Mouse (Mus musculus): ENCODE measurements around the gene Rpl36a-ps1. TPM values are rescaled to one million over a fixed set of nuclear protein-coding genes. Genes with fewer than 3 reads are reported as not detected.
"Not testable (repeated sequence)": the region's sequence is repeated elsewhere in the genome, so short reads cannot be mapped to it uniquely, and the experiment has no call there.

Rpl36a-ps1 gene
- 22.7 and 48.2 TPM in 2 replicates for polyA plus RNA-seq (2011; ENCODE audit: insufficient read depth, insufficient read length, low read depth, missing spikeins)

DNA sequence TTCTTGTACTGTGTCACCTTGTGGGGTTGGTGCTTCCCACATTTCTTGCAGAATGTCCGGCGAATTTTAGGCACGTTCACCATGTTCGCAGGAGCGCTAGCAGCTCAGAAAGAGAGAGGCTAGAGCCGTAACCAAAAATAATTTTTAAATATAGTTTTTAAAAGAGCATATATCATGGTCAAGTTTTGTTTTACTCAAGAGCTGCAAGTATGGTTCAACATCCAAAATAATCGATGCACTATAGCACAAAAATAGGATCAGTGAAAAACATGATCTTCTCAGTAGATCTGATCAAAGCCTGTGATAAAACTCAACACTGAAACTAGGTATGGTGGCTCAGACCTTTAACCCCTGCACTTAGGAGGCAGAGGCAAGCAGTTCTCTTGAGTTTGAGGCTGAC lies at the start of gene Rpl36a-ps1:
Gene Rpl36a-ps1, minus strand, starts transcription at position 101 of the 400 bp plus-strand sequence.
- Histone ChIP-seq H3K27ac (ENCODE audit: insufficient read depth, low read length) (no peak within 1 kb of the TSS), H3K36me3 (ENCODE audit: control insufficient read depth, insufficient read depth, low read length, poor library complexity, severe bottlenecking) (no peaks in the 10 kb centered on the region), H3K27me3 (ENCODE audit: control insufficient read depth, insufficient read depth, low read length, poor library complexity, severe bottlenecking) (no peaks in the 10 kb centered on the region), H3K9ac (ENCODE audit: low read depth, poor library complexity, severe bottlenecking) (no peak within 1 kb of the TSS), H3K4me3 (ENCODE audit: low read depth, low read length) (no peak within 1 kb of the TSS), H3K4me1 (ENCODE audit: control insufficient read depth, insufficient read depth, low read length) (no peaks in the 10 kb centered on the region), H3K9me3 (replicated peaks; ENCODE audit: control insufficient read depth, insufficient read depth, low read length, poor library complexity, severe bottlenecking) (no peaks in the 10 kb centered on the region)
- no peak for TF ChIP-seq EP300 (IDR thresholded peaks at IDR 0.05; ENCODE audit: insufficient read depth, low read depth, low read length)
- TF ChIP-seq CTCF (IDR thresholded peaks at IDR 0.05; ENCODE audit: low read depth, low read length): no peak
- TF ChIP-seq POLR2A (IDR thresholded peaks at IDR 0.05; ENCODE audit: insufficient read depth, low read length): no peak

DNA sequence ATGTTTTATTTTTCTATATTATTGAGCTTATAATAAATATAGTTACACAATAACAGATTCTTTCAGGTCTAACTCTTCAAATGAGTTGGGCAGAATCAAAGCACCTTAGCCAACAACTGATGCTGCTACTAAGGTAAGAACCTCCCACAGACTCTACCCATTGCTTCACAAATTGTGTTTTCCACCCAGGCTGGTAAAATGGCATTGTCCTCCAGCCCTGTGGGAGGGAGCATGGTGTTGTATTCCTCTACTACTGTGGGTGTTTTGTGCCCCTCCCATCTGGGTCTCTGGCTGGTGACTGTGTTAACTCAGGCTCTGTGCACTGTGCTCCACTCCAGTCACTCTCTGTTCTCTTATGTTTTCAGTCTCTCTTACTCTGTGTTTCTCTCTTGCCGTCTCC lies 49.4 kb upstream of the Rpl36a-ps1 start:
- TF ChIP-seq CTCF (IDR thresholded peaks at IDR 0.05; ENCODE audit: low read depth, low read length) (no peak), POLR2A (IDR thresholded peaks at IDR 0.05; ENCODE audit: insufficient read depth, low read length) (no peak), EP300 (IDR thresholded peaks at IDR 0.05; ENCODE audit: insufficient read depth, low read depth, low read length) (no peak)
- no peaks in the 10 kb centered on the region for H3K9me3 ChIP-seq (replicated peaks; ENCODE audit: control insufficient read depth, insufficient read depth, low read length, poor library complexity, severe bottlenecking)
- no peaks in the 10 kb centered on the region for H3K4me1 ChIP-seq (ENCODE audit: control insufficient read depth, insufficient read depth, low read length)
- no peak overlapping the region for H3K27ac ChIP-seq (ENCODE audit: insufficient read depth, low read length)
- 0 out of 2 replicates have a peak overlapping the region, but pooled peaks have one; percentile 95 for H3K9ac ChIP-seq (ENCODE audit: low read depth, poor library complexity, severe bottlenecking)
- H3K4me3 ChIP-seq (ENCODE audit: low read depth, low read length): peak overlapping the region; percentile 18; the same call in 1 of the 2 replicates
- no peaks in the 10 kb centered on the region for H3K27me3 ChIP-seq (ENCODE audit: control insufficient read depth, insufficient read depth, low read length, poor library complexity, severe bottlenecking)
- 0 out of 2 replicates have a peak, but pooled peaks cover 3% of the 10 kb centered on the region for H3K36me3 ChIP-seq (ENCODE audit: control insufficient read depth, insufficient read depth, low read length, poor library complexity, severe bottlenecking)

DNA sequence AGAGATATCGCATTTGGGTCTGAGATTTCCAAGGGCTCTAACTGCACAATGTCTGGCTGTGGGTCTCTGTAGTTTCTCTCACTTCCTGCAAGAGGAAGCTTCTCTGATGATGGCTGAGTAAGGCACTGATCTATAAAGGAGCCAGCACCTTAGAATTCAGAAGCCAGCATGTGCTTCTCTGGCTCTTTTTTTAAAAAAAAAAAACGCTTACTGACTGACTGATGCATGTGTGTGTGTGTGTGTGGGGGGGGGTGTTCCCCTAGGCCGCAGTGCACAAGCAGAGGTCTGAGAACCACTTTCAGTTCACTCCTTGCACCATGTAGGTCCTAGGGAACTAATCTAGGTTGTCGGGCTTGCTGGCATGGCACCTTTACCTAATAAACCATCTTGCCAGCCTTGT lies 47.3 kb upstream of the Rpl36a-ps1 start:
- no peaks in the 10 kb centered on the region for H3K27me3 ChIP-seq (ENCODE audit: control insufficient read depth, insufficient read depth, low read length, poor library complexity, severe bottlenecking)
- H3K36me3 ChIP-seq (ENCODE audit: control insufficient read depth, insufficient read depth, low read length, poor library complexity, severe bottlenecking): peaks cover 7% of the 10 kb centered on the region; the same call in 1 of the 2 replicates
- no peak for TF ChIP-seq POLR2A (IDR thresholded peaks at IDR 0.05; ENCODE audit: insufficient read depth, low read length)
- TF ChIP-seq EP300 (IDR thresholded peaks at IDR 0.05; ENCODE audit: insufficient read depth, low read depth, low read length): no peak
- TF ChIP-seq CTCF (IDR thresholded peaks at IDR 0.05; ENCODE audit: low read depth, low read length): no peak
- H3K9me3 ChIP-seq (replicated peaks; ENCODE audit: control insufficient read depth, insufficient read depth, low read length, poor library complexity, severe bottlenecking): no peaks in the 10 kb centered on the region
- no peak overlapping the region for H3K27ac ChIP-seq (ENCODE audit: insufficient read depth, low read length)
- no peak overlapping the region for H3K4me3 ChIP-seq (ENCODE audit: low read depth, low read length)
- H3K9ac ChIP-seq (ENCODE audit: low read depth, poor library complexity, severe bottlenecking): no peak overlapping the region
- H3K4me1 ChIP-seq (ENCODE audit: control insufficient read depth, insufficient read depth, low read length): no peaks in the 10 kb centered on the region

DNA sequence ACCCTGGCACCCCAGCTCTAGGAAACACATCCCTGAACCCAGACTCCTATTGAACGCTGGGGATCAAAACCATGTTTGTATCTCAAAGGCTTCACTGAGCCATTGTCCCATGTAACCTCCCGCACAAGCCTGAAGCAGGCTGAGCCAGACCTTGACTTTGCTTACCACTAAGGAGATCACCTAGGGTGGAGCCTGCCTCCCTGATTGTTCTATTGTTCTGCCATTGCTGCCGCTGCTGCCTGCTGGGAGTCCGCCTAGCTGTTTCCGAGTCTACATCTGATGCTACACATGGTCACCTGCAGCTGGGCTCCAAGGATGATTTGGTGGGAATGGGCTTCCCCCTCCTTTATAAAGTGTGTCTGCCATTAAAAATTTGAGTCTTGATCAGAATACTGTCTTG lies 45.2 kb upstream of the Rpl36a-ps1 start:
- Histone ChIP-seq H3K27ac (ENCODE audit: insufficient read depth, low read length) (peak overlapping the region; percentile 74), H3K36me3 (ENCODE audit: control insufficient read depth, insufficient read depth, low read length, poor library complexity, severe bottlenecking) (peaks cover 13% of the 10 kb centered on the region), H3K4me3 (ENCODE audit: low read depth, low read length) (peak overlapping the region; percentile 6; the same call in 1 of the 2 replicates)
- not testable (repeated sequence) for H3K9me3 ChIP-seq (replicated peaks; ENCODE audit: control insufficient read depth, insufficient read depth, low read length, poor library complexity, severe bottlenecking); H3K9ac ChIP-seq (ENCODE audit: low read depth, poor library complexity, severe bottlenecking); H3K27me3 ChIP-seq (ENCODE audit: control insufficient read depth, insufficient read depth, low read length, poor library complexity, severe bottlenecking); H3K4me1 ChIP-seq (ENCODE audit: control insufficient read depth, insufficient read depth, low read length)
- peak; percentile 93 for TF ChIP-seq EP300 (IDR thresholded peaks at IDR 0.05; ENCODE audit: insufficient read depth, low read depth, low read length)

DNA sequence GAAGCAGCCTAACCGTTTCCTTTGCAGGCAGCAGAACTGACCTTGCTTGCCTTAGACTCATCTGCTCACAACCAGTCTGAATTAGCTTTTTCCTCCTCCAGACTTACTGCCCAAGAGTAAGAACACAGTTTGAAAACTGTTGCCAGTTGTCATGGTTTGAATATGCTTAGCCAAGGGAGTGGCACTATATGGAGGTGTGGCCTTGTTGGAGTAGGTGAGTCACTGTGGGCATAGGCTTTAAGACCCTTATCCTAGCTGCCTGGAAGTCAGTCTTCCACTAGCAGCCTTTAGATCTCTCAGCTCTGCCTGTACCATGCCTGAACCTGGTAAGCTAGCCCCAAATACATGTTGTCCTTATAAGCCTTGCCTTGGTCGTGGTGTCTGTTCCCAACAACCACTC lies 43.6 kb upstream of the Rpl36a-ps1 start:
- Histone ChIP-seq H3K9me3 (replicated peaks; ENCODE audit: control insufficient read depth, insufficient read depth, low read length, poor library complexity, severe bottlenecking) (no peaks in the 10 kb centered on the region), H3K4me1 (ENCODE audit: control insufficient read depth, insufficient read depth, low read length) (no peaks in the 10 kb centered on the region), H3K36me3 (ENCODE audit: control insufficient read depth, insufficient read depth, low read length, poor library complexity, severe bottlenecking) (peaks cover 15% of the 10 kb centered on the region), H3K27ac (ENCODE audit: insufficient read depth, low read length) (no peak overlapping the region), H3K4me3 (ENCODE audit: low read depth, low read length) (no peak overlapping the region), H3K9ac (ENCODE audit: low read depth, poor library complexity, severe bottlenecking) (no peak overlapping the region), H3K27me3 (ENCODE audit: control insufficient read depth, insufficient read depth, low read length, poor library complexity, severe bottlenecking) (no peaks in the 10 kb centered on the region)
- no peak for TF ChIP-seq CTCF (IDR thresholded peaks at IDR 0.05; ENCODE audit: low read depth, low read length)
- no peak for TF ChIP-seq POLR2A (IDR thresholded peaks at IDR 0.05; ENCODE audit: insufficient read depth, low read length)
- TF ChIP-seq EP300 (IDR thresholded peaks at IDR 0.05; ENCODE audit: insufficient read depth, low read depth, low read length): no peak

DNA sequence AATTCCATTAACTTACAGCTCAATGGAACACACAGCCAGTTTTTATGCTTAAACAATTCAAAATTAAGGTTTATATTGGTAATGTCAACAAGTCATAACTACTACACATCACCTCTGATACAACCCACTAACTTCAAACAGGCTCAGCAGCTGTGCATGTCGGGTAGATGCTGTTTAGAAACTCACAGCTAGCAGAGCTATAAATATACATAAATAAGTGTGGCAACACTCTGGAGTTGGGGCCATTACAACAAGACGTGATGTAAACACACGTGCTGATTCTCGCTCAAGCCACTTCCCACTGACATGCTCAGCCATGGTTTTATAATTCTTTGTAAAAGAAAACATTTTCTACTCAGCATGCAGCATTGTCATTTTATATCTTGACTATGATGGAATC lies 41.9 kb upstream of the Rpl36a-ps1 start:
- no peak overlapping the region for H3K27ac ChIP-seq (ENCODE audit: insufficient read depth, low read length)
- no peak for TF ChIP-seq POLR2A (IDR thresholded peaks at IDR 0.05; ENCODE audit: insufficient read depth, low read length)
- TF ChIP-seq CTCF (IDR thresholded peaks at IDR 0.05; ENCODE audit: low read depth, low read length): no peak
- TF ChIP-seq EP300 (IDR thresholded peaks at IDR 0.05; ENCODE audit: insufficient read depth, low read depth, low read length): no peak
- H3K4me3 ChIP-seq (ENCODE audit: low read depth, low read length): no peak overlapping the region
- no peaks in the 10 kb centered on the region for H3K4me1 ChIP-seq (ENCODE audit: control insufficient read depth, insufficient read depth, low read length)
- no peak overlapping the region for H3K9ac ChIP-seq (ENCODE audit: low read depth, poor library complexity, severe bottlenecking)
- peaks cover 3% of the 10 kb centered on the region; the same call in 1 of the 2 replicates for H3K9me3 ChIP-seq (replicated peaks; ENCODE audit: control insufficient read depth, insufficient read depth, low read length, poor library complexity, severe bottlenecking)
- peaks cover 15% of the 10 kb centered on the region for H3K36me3 ChIP-seq (ENCODE audit: control insufficient read depth, insufficient read depth, low read length, poor library complexity, severe bottlenecking)
- no peaks in the 10 kb centered on the region for H3K27me3 ChIP-seq (ENCODE audit: control insufficient read depth, insufficient read depth, low read length, poor library complexity, severe bottlenecking)

DNA sequence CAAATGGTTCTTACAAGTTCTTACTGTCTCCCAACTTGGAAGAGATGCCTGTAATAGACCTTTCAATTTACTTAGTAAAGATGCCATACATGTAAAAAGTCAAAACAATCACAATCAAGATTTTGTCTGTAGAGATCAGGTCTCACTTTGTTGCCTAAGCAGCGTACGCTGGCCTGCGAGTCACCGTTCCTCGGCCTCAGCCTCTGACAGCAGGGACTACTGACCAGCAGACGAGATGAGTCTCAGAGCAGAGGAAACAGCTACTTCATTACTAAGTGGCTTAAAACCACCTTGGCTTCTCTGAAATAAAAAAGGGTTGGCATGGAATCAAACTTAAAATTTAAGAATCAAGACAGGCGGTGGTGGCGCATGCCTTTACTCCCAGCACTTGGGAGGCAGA lies 40.7 kb upstream of the Rpl36a-ps1 start:
- H3K9ac ChIP-seq (ENCODE audit: low read depth, poor library complexity, severe bottlenecking); H3K4me1 ChIP-seq (ENCODE audit: control insufficient read depth, insufficient read depth, low read length); H3K27ac ChIP-seq (ENCODE audit: insufficient read depth, low read length); H3K4me3 ChIP-seq (ENCODE audit: low read depth, low read length); H3K9me3 ChIP-seq (replicated peaks; ENCODE audit: control insufficient read depth, insufficient read depth, low read length, poor library complexity, severe bottlenecking); H3K27me3 ChIP-seq (ENCODE audit: control insufficient read depth, insufficient read depth, low read length, poor library complexity, severe bottlenecking): not testable (repeated sequence)
- peaks cover 15% of the 10 kb centered on the region for H3K36me3 ChIP-seq (ENCODE audit: control insufficient read depth, insufficient read depth, low read length, poor library complexity, severe bottlenecking)

Measured in ES-Bruce4 (cell line).